Comparison of ENCODE assay signal across 9 mouse cellular contexts in the genomic region with DNA sequence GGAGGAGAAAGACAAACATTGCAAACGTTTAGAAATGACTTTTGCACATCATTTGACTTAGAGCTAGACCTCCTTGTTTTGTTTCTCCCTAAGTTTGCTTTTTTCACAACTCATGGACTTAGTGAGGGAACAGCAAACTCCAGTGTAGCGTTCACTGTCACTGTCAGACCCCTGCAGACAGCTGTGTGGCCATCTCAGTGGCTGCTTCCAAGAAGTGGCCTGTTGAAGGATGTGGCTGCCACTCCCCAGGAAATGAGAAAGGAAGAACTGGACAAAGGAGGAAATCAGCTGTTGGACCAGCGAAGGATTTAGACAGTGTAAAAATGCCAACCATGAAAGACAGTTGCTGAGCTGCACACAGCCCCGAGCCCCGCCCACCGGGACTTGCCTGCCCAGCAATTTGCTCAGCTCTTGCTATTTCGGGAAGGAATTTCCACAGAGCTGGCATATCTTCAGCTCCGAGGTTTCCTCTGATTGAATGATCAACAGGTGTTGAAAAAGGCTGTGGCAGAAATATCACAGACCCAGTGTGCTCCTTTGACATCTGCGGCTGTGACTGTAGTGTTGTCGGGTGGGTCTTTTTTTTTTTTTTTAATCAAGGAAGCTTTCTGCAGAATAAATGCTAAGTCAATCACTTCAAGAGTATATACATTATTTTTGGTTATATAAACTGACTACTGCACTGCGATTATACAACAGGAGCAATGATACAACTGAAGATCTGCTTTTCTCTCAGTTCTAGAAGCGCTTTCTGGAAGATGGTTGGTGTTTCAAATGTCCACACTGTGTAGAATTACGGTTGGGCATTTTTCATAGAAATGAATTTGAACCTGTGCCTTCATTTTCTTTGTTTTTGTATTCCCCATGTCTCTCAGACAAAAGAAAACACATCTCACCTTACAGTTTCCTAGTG. TPM values are rescaled to one million over a fixed set of nuclear protein-coding genes. Genes with fewer than 3 reads are reported as not detected.
DNase-seq lines count a peak whose midpoint lies in the region; ATAC-seq and TF ChIP-seq lines count a peak whose summit lies in the region.
"Had no signal": no experiment of that assay in that cellular context is flagged by ENCODE, and none has a peak within 500 bp of the region (broad histone marks: within the 10 kb centered on the region; RNA-seq: fewer than 3 reads in every experiment).

No protein-coding gene starts in this region.

- DNase-seq in ovary, adult 18-20 months (ENCODE audit: low spot score): peak; percentile 9
- no peak for DNase-seq in ovary, postnatal 10 days (ENCODE audit: low spot score)
- peak; percentile 90 for DNase-seq in gastrocnemius, adult 2 months
- no peak for DNase-seq in intestine, embryonic 14.5 days (ENCODE audit: low spot score)
- peak; percentile 43 for DNase-seq in lung, postnatal 0 days (ENCODE audit: low spot score)
- no peak for DNase-seq in MN1 (ENCODE audit: low spot score)
- DNase-seq in urinary bladder, adult 2 months (ENCODE audit: low spot score): no peak
- no peak for DNase-seq in left cerebral cortex, adult 2 months (ENCODE audit: extremely low spot score in 1 of 2, low spot score in 2 of 2)

- TF ChIP-seq CTCF in gastrocnemius, adult 2 months (IDR thresholded peaks at IDR 0.05): no peak
- no peak for TF ChIP-seq CTCF in lung, postnatal 0 days (IDR thresholded peaks at IDR 0.05)
- no peak for TF ChIP-seq CTCF in left cerebral cortex, adult 2 months (IDR thresholded peaks at IDR 0.05)

- WGBS in intestine, embryonic 14.5 days: 50% methylated on average over 13 of the region's 13 CpGs
- WGBS in lung, postnatal 0 days: 26% methylated on average over 13 of the region's 13 CpGs

- H3K4me2 ChIP-seq in intestine, embryonic 14.5 days (ENCODE audit: low read length): 0 out of 2 replicates have a peak overlapping the region, but pooled peaks have one; percentile 24
- H3K4me2 ChIP-seq in lung, postnatal 0 days (replicated peaks; ENCODE audit: low read depth, low read length): peak overlapping the region; percentile 15; the same call in 1 of the 2 replicates

- peak overlapping the region; percentile 71 for H3K27ac ChIP-seq in gastrocnemius, adult 2 months
- no peak overlapping the region for H3K27ac ChIP-seq in intestine, embryonic 14.5 days (ENCODE audit: low read depth)
- no peak overlapping the region for H3K27ac ChIP-seq in lung, postnatal 0 days (ENCODE audit: low read length)
- no peak overlapping the region for H3K27ac ChIP-seq in left cerebral cortex, adult 2 months
- H3K27ac ChIP-seq: liver, embryonic 14.5 days had no signal

- H3K4me3 ChIP-seq in gastrocnemius, adult 2 months: peak overlapping the region; percentile 48
- no peak overlapping the region for H3K4me3 ChIP-seq in intestine, embryonic 14.5 days (ENCODE audit: low read depth, low read length)
- no peak overlapping the region for H3K4me3 ChIP-seq in lung, postnatal 0 days (ENCODE audit: low read depth, low read length)
- no peak overlapping the region for H3K4me3 ChIP-seq in left cerebral cortex, adult 2 months

- H3K27me3 ChIP-seq in intestine, embryonic 14.5 days (replicated peaks; ENCODE audit: control insufficient read depth, insufficient read depth, low read length): no peaks in the 10 kb centered on the region
- H3K27me3 ChIP-seq in lung, postnatal 0 days (replicated peaks; ENCODE audit: insufficient read depth, low read length): no peaks in the 10 kb centered on the region

- no peaks in the 10 kb centered on the region for H3K9me3 ChIP-seq in intestine, embryonic 14.5 days (ENCODE audit: control insufficient read depth, low read length)
- no peaks in the 10 kb centered on the region for H3K9me3 ChIP-seq in lung, postnatal 0 days (ENCODE audit: low read length)

- intact Hi-C loops in gastrocnemius, adult 2 months (cut with DNase I): no loop called here
- intact Hi-C loops in left cerebral cortex, adult 2 months (cut with DNase I): no loop called here

- H3K4me1 ChIP-seq in intestine, embryonic 14.5 days (replicated peaks; ENCODE audit: control insufficient read depth, insufficient read depth, low read length): peaks cover 6% of the 10 kb centered on the region; the same call in 1 of the 2 replicates
- H3K4me1 ChIP-seq in lung, postnatal 0 days (ENCODE audit: insufficient read depth, low read depth, low read length): peaks cover 4% of the 10 kb centered on the region; the same call in 1 of the 2 replicates

- 0 out of 2 replicates have a peak, but pooled peaks have one; percentile 15 for ATAC-seq in intestine, embryonic 14.5 days (replicated peaks; ENCODE audit: low FRiP score, low TSS enrichment, low read depth)
- ATAC-seq in lung, postnatal 0 days: peak; percentile 44

- H3K9ac ChIP-seq in intestine, embryonic 14.5 days (ENCODE audit: low read length): no peak overlapping the region
- no peak overlapping the region for H3K9ac ChIP-seq in lung, postnatal 0 days (replicated peaks; ENCODE audit: low read depth)
- H3K9ac ChIP-seq: liver, embryonic 14.5 days had no signal

- no peak for TF ChIP-seq EP300 in lung, postnatal 0 days (IDR thresholded peaks at IDR 0.05)

- no peaks in the 10 kb centered on the region for H3K36me3 ChIP-seq in intestine, embryonic 14.5 days (ENCODE audit: control insufficient read depth, insufficient read depth, low read length)
- H3K36me3 ChIP-seq in lung, postnatal 0 days (ENCODE audit: insufficient read depth, low read length): no peaks in the 10 kb centered on the region

RNA-seq across cellular contexts. Expression of a gene that starts 6.1 kb away (rescaled TPM):
- total RNA-seq in gastrocnemius, adult 2 months (2021): 10 to 100 TPM; 66.8 to 71.5 TPM
- polyA plus RNA-seq in intestine, embryonic 14.5 days (2014; fragmentation: Nextera tagmentation; extraction: Ambion mirVana): 66.4 and 72.9 TPM in 2 replicates
- 130 and 144 TPM in 2 replicates for polyA plus RNA-seq in lung, postnatal 0 days (2015; fragmentation: Nextera tagmentation; extraction: Ambion mirVana)
- 147 and 210 TPM in 2 replicates for polyA plus RNA-seq in urinary bladder, adult 2 months (2012; rRNA removed)
- total RNA-seq in left cerebral cortex, adult 2 months (2021): 1 to 10 TPM; 4.1 to 4.9 TPM

RNA-seq across cellular contexts. Expression of a gene that starts 19.3 kb away (rescaled TPM):
- total RNA-seq in gastrocnemius, adult 2 months (2021): under 1 TPM; 0.50 to 0.87 TPM
- polyA plus RNA-seq in intestine, embryonic 14.5 days (2014; fragmentation: Nextera tagmentation; extraction: Ambion mirVana): 0.46 and 0.97 TPM in 2 replicates
- 2.5 and 2.9 TPM in 2 replicates for polyA plus RNA-seq in lung, postnatal 0 days (2015; fragmentation: Nextera tagmentation; extraction: Ambion mirVana)
- 2.7 TPM in 2 replicates for polyA plus RNA-seq in urinary bladder, adult 2 months (2012; rRNA removed)
- 1 to 10 TPM in 1 of 2 experiments, under 1 TPM in 1; 0.44 to 1.2 TPM for total RNA-seq in left cerebral cortex, adult 2 months (2021)

Comparison
In these comparisons a context has a peak if more than half of its experiments do, and no peak if none do; other contexts are left out.
1. DNase-seq: peak in ovary, adult 18-20 months (single experiment), gastrocnemius, adult 2 months (single experiment) and lung, postnatal 0 days (single experiment); none in ovary, postnatal 10 days (single experiment), intestine, embryonic 14.5 days (single experiment), MN1 (single experiment), urinary bladder, adult 2 months (single experiment) and left cerebral cortex, adult 2 months (0 of 2).